Mouse (Mus musculus): ENCODE results near the gene Lrrk1.

Gene Lrrk1

GRCm38 (mm10) chr7:66253975-66254651, 134.0 kb downstream of the Lrrk1 start:
- no peak for DNase-seq (ENCODE audit: low spot score)

DNA sequence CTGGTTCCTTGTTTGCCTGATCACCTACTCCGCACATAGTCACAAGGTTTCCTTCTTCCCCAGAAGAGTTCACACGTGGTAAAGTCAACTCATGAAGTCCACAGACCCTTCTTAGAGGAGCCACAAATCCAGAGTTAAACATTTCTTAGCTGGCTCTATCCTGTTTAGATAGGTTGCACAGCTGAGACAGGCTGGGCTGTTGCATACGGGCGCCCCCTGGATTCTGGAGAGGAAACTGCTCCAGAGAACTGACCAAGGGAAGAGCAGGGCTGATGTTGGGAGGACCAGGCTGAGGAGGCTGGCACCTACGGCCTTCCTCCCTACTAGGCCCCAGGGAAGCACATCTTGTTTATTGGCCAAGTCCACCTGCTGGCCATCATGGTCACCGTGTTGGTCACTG, 138.1 kb downstream of the Lrrk1 start:
- peak; percentile 77 for DNase-seq (ENCODE audit: low spot score)

DNA sequence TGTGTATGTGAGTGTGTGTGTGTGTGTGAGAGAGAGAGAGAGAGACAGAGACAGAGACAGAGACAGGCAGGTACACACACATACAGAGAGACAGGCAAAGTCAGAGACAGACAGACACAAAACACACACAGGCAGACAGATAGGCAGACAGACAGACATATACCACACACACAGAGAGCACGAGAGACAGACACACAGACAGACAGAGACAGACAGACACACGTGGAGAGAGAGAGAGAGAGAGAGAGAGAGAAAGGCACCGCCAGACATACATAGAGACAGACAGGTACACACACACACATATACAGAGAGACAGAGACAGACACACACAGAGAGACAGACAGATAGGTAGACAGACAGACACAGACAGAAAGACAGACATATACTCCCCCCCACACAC, 138.7 kb downstream of the Lrrk1 start:
- no peak for DNase-seq (ENCODE audit: low spot score)

DNA sequence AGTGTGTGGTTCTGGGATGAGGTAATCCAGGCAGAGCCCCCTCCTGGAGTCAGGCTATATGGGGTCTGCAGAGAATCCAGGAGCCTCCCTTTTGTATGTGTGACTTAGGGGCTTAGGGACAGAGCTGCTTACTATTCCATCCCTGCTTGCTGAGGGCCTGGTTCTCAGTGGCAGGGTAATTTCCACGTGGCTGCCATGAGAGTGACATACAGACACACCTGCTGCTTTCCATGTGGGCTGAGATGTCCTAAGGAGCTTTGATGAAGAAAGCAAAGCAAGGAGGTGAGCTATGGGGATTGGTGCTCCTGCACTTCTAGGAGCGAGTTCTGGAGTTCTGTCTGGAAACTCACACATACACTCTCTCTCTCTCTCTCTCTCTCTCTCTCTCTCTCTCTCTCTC, 139.1 kb downstream of the Lrrk1 start:
- DNase-seq (ENCODE audit: low spot score), result no peak

GRCm38 (mm10) chr7:66248270-66248669, 139.9 kb downstream of the Lrrk1 start:
- no peak for DNase-seq (ENCODE audit: low spot score)

DNA sequence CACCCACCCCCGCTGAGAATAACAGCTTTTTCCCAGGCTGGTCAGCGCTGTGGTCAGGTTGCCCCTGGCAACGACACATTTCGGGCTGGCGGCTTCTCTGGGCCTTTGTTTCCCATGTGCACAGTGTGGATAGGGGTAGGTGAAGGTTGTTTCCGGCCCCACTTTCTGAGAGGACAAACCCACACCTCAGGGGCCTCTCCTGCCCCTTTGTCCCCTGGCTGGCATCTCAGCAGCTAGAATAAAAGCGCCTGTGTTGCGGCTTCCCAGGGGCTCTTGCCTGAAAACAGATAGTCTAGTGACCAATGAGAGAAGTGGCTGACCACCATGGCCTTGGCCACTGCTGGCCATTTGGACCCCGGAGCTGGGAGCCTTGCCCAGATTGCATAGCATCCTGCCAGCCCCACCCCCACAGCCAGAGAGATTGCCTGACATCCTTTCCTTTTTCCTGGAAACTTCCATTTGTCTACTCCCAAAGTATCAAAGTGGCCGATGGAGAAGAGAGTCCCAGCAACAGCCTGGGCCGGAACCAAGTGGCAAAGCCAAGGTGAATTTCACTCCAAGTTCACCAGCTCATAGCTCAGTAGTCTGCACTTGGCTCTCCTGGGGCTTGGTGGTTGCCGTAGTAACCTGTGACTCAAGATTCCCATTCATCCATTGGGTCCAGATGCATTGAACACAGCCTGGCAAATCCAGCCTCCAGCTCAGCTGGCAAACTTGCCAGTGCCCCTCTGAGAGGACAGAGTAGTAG, 140.7 kb downstream of the Lrrk1 start:
- DNase-seq (ENCODE audit: low spot score), result no peak

GRCm38 (mm10) chr7:66246716-66247235, 141.4 kb downstream of the Lrrk1 start:
- no peak for DNase-seq (ENCODE audit: low spot score)

DNA sequence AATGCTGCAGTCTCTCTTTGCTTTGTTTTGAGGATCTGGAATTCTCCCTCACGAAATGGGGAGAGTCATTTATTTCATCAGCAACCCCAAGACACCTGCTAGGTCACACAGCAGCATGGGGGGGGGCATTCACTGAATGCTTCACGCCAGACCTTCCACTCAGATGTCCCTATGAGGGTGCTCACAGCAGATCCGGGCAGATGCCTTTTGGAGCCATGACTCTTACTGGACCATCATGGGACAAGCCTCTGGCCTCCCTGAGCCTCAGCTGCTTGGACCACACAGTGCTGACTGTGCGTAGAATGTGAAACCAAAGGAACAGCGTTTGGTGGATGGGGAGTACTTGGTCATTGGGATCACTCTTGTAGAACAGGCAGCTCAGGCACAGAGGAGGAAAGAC, 142.5 kb downstream of the Lrrk1 start:
- DNase-seq (ENCODE audit: low spot score), result no peak

GRCm38 (mm10) chr7:66243766-66244325, 144.3 kb downstream of the Lrrk1 start:
- DNase-seq (ENCODE audit: low spot score), result no peak

- peak; percentile 50 for DNase-seq (ENCODE audit: low spot score)
These were observed 146.2 kb downstream of the Lrrk1 start for GRCm38 (mm10) chr7:66241855-66242412.

- no peak for DNase-seq (ENCODE audit: low spot score)
These were observed 150.0 kb downstream of the Lrrk1 start for GRCm38 (mm10) chr7:66238157-66238556.

DNA sequence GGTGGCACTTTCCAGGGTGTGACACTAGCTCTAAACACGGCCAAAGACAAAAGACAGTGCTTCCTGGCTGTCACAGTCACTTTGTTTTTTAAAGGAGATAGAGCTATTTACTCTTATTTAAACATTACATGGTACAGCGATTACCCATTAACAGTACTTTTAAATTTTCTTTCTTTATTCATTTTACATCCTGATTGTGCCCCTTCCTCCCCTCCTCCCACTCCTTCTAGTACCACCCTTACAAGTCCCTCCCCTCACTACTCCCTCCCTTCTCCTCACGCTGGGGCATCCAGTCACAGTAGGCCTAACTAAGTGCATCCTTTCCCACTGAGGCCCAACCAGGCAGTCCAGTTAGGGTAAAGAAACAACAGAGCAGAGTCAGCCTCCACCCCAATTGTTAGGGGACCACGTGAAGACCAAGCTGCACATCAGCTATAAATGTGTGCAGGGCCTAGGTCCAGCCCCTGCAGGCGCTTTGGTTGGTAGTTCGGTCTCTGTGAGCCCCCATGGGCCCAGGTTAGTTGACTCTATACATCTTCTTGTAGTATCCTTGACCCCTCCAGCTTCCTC, 154.1 kb downstream of the Lrrk1 start:
- DNase-seq (ENCODE audit: low spot score), result no peak

DNA sequence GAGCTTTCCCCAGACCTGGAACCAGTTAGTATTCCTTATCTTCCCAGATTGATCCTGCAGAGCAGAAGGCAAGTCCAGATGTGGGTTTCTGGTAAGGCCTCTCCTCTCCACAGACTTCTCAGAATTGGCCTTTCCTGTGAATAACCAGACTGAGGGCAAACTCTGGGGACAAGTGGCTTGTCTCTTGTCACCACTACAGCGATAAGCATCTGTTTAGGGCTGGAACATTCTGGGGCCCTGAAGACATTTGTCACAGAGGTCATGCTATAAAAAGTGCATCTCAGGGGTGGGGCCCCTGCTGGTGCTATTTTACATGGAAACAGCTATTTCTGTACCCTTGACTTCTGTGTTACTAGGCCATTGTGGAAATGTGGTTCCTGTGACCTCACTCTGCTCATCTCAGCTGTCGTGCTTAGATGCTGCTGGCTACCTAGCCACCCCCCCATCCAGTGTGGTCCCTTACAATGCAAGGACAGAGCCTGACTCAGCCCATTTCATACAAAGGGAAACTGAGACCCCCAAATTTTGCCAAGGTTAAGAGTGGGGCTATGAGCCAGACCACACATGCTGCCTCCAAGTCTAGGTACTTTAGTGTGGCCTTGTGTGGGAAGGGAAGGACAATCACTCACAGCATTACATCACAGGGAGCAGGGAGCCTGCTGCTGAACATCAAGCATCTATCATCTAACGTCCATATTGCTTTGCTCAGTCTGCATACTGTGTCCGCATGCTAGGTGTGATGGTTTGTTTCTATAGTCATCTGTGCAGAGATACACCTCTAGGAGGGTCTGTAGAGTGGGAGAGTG, 154.8 kb downstream of the Lrrk1 start:
- peak; percentile 54 for DNase-seq (ENCODE audit: low spot score)

- no peak for DNase-seq (ENCODE audit: low spot score)
These were observed 156.3 kb downstream of the Lrrk1 start for GRCm38 (mm10) chr7:66231861-66232260.

DNA sequence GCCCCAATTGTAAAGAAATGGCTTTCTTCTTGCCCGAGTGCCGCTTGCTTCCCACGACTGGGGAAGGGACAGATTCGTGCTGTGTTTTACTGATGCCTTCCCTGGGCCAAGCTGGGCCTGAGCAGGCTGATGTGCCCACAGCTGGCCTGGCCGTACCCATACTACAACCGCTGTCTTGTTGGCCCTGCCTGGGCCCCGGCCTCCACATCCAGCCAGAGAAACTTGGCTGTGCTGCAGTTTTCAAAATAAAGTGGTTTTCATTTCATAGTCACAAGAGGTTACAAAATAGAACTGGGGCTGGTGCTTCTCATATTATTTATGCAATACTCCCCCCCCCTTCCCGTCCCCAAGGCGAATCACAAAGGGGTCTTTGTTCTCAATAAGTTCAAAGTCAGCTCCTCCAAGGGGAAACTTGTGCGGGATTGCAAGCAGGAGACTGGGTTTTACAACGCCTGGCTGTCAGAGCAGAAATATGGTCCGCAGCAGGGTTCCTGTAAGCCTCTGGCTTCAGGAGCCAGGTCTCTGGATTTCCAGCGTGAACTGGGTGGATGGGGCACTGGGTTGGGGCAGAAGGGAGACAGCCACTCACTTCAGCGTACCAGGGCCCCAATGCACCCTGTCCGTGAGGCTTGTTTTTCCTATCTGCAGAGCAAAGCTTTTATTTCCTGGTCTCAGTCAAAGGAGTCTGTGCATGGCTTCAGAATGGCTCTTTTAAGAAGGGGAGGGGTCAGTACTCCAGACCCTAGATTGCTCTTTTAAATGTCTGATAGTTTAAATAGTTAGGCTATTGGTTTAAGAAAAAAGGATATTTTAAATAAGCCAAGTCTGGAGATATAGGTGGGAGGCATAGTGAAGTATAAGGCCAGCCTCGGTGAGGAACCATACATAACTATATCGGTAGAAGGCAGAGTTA, 157.3 kb downstream of the Lrrk1 start:
- DNase-seq (ENCODE audit: low spot score), result peak; percentile 64

DNA sequence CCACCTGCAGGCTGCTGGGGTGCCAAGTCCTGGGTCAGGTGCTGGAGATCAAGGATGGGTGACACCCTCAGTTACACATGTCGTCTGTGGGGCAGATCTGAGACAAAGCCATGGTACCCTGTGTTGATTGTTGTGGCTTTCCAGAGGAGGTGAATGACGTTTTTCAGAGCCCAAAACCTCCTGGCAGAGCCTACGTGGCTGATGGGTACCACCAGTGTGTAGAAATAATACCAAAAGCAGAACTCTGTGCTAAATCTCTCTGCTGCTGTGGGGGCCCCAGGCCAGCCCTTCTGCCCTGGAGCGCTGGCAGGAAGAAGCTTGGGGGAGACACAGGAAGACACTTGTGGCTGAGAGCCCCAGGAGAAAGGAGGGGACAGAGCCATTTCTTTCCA, 157.9 kb downstream of the Lrrk1 start:
- DNase-seq (ENCODE audit: low spot score), result no peak

DNA sequence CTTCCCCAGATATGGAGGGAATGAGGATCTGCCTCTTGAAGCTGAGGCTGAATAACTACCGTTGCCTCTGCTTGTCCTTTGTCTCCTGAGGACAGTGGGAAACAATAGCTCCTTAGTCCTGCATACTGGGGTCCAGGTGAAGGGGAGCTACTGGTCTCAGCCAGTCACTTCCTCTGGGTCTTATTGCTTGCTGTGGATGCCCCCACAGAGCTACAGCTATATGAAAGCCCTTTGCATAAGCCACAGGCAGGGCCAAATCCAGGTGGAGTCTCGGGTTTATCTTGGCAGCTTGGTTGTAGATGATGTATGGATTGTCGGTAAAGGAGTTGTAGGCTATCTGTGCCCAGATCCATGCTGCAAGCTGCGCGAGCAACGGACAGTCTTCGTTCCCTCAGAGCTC, 158.7 kb downstream of the Lrrk1 start:
- no peak for DNase-seq (ENCODE audit: low spot score)

GRCm38 (mm10) chr7:66228610-66228920, 159.6 kb downstream of the Lrrk1 start:
- DNase-seq (ENCODE audit: low spot score), result no peak

- DNase-seq (ENCODE audit: low spot score), result no peak
These were observed 160.1 kb downstream of the Lrrk1 start for GRCm38 (mm10) chr7:66227814-66228609.

GRCm38 (mm10) chr7:66225881-66226280, 162.3 kb downstream of the Lrrk1 start:
- no peak for DNase-seq (ENCODE audit: low spot score)
